Mouse (Mus musculus) neural tube, embryonic 13.5 days (tissue): ENCODE measurements at regions not wholly inside any gene's neighbourhood (a gene's known extent, or its start where the extent isn't known, plus 50 kb on each side); places are given as distances from the start of the nearest gene placed in this dataset.

Experiments
- ATAC-seq: fragments of 200-750 bp; cut with Nextera tagmentation; 2 replicates; pipeline ENCODE4 v1.8.0; 2017; ENCODE audit warnings: low read depth, mild to moderate bottlenecking, moderate TSS enrichment, moderate library complexity
- H3K27ac ChIP-seq: fragments of 300-500 bp; sonication (generic); replicated peaks from 2 replicates; pipeline ENCODE4 v1.5.1; 2015; ENCODE audit warnings: moderate library complexity, mild to moderate bottlenecking, inconsistent platforms
- H3K27me3 ChIP-seq: fragments of 300-500 bp; sonication (generic); 2 replicates; pipeline ENCODE4 v1.6.1; 2015; ENCODE audit warnings: mild to moderate bottlenecking, inconsistent platforms
- H3K36me3 ChIP-seq: fragments of 300-500 bp; sonication (generic); 2 replicates; pipeline ENCODE4 v1.6.1; 2015; ENCODE audit warnings: mild to moderate bottlenecking, inconsistent platforms
- H3K4me1 ChIP-seq: fragments of 300-500 bp; sonication (generic); replicated peaks from 2 replicates; pipeline ENCODE4 v1.6.1; 2015; ENCODE audit warnings: inconsistent platforms
- H3K4me2 ChIP-seq: fragments of 300-500 bp; sonication (generic); 2 replicates; pipeline ENCODE4 v1.6.1; 2015; ENCODE audit warnings: inconsistent platforms, mild to moderate bottlenecking, moderate library complexity
- H3K4me3 ChIP-seq: fragments of 300-500 bp; sonication (generic); 2 replicates; pipeline ENCODE4 v1.5.1; 2015; ENCODE audit warnings: mild to moderate bottlenecking, inconsistent platforms
- H3K9ac ChIP-seq: fragments of 300-500 bp; sonication (generic); 2 replicates; pipeline ENCODE4 v1.6.1; 2015; ENCODE audit warnings: moderate library complexity, mild to moderate bottlenecking, inconsistent platforms
- H3K9me3 ChIP-seq: fragments of 300-500 bp; sonication (generic); 2 replicates; pipeline ENCODE4 v1.6.1; 2016; ENCODE audit warnings: inconsistent platforms
- WGBS: fragments of 180-500 bp; shearing (Covaris S2); methylation state at CpG from one replicate; pipeline ENCODE4 v1.1.7; 2015; 5-methylcytosine and 5-hydroxymethylcytosine counted together

DNA sequence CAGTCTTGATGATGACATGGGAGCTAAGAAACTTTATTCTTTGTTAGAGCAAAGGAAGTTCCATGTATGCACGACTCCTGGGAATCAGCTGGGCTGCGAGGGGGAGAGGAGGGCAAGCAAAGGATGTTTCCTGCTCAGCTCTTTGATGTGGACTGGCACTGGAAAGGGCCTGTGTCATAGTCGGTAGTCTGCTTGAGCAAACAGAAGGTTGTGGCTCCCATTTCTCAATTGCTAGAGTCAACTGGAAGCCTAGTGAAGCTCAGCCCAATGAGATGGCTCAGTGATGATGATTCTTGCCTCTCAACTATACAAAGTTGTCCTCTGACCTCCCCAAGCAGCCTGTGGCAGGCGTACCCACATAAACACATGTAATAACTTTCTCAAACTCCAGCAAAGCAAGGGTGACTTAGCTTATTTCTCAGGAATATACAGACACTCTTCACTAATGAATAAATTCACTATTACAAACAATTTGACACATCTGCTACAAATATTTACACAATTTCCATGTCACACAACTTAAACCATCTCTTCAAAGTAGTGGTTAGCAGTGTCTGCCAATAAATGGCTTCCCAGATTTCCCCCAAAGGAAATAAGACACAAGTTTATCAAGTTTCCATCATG lies 115.4 kb upstream of the Smad1 start:
- H3K4me3 ChIP-seq = no peak overlapping the region
- 77% methylated on average over 4 of the region's 4 CpGs for WGBS
- peaks cover 10% of the 10 kb centered on the region; the same call in 1 of the 2 replicates for H3K9me3 ChIP-seq
- H3K27ac ChIP-seq = no peak overlapping the region
- H3K4me1 ChIP-seq = no peaks in the 10 kb centered on the region
- H3K4me2 ChIP-seq = no peak overlapping the region
- H3K27me3 ChIP-seq = no peaks in the 10 kb centered on the region
- no peaks in the 10 kb centered on the region for H3K36me3 ChIP-seq
- no peak overlapping the region for H3K9ac ChIP-seq
- ATAC-seq = no peak

DNA sequence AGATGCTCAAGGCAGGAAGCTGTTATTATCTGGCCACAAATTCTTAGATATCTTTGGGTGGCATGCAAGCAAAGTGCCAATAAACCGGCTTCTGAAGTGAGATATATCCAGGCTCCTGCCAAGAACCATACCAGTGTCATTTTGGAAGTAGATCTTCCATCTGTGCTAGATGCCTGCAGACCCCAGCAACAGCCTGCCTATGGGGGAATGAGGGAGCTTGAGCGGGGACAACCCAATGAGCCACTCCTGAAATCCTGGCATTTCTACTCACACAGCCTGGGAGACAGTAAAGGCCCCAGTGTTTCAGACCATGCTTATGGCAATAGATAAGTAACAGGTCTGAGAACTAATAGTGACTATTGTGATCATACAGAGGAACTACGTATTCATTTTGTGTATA lies 109.3 kb upstream of the Smad1 start:
- Histone ChIP-seq H3K36me3 (no peaks in the 10 kb centered on the region), H3K27me3 (no peaks in the 10 kb centered on the region), H3K4me1 (no peaks in the 10 kb centered on the region), H3K4me3 (no peak overlapping the region), H3K9me3 (peaks cover 10% of the 10 kb centered on the region; the same call in 1 of the 2 replicates), H3K9ac (no peak overlapping the region), H3K4me2 (no peak overlapping the region), H3K27ac (no peak overlapping the region)
- WGBS = 94% methylated on average over 3 of the region's 3 CpGs
- no peak for ATAC-seq

DNA sequence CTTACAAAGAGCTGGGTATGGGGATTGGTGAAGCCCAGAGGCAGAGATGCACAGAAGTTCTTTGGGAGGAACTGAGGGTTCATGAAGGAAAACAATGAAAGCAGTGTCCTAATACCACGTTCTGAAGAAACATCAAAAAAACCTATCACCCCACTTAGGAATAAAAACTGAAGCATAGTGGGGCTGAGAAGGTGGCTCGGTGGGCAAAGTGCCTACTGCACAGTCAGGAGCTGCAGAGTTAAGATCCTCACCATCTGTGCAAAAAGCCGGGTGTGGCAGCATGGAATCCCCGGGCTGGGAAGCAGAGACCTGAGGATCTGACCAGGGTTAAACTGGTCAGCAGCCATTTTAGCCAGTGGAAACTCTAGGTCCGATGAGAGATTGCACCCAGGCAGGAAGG lies 106.1 kb upstream of the Smad1 start:
- H3K9me3 ChIP-seq = no peaks in the 10 kb centered on the region
- H3K36me3 ChIP-seq = no peaks in the 10 kb centered on the region
- ATAC-seq = no peak
- no peak overlapping the region for H3K27ac ChIP-seq
- no peaks in the 10 kb centered on the region for H3K27me3 ChIP-seq
- 78% methylated on average over 5 of the region's 5 CpGs for WGBS
- H3K4me2 ChIP-seq = no peak overlapping the region
- H3K4me3 ChIP-seq = no peak overlapping the region
- no peaks in the 10 kb centered on the region for H3K4me1 ChIP-seq
- H3K9ac ChIP-seq = no peak overlapping the region

DNA sequence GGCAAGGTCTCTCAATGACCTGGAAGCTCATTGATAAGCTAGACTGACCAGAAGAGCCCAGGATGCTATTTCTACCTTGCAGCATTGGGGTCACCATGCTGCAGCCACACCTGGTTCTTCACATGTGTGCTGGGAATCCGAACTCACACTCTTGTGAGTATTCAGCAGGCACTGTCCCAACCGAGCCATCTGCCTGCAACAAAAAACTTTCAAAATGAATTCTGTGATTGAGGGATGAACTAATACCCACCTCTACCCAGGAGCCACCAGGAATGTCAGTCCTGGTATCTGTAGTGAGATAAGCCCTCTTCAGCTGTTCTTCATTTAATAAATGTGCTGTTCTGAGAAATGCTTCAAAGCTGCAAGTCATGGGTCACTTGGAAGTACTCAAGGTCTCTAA lies 104.6 kb upstream of the Smad1 start:
- Histone ChIP-seq H3K36me3 (no peaks in the 10 kb centered on the region), H3K27me3 (no peaks in the 10 kb centered on the region), H3K4me3 (no peak overlapping the region), H3K9me3 (no peaks in the 10 kb centered on the region), H3K9ac (no peak overlapping the region), H3K4me2 (no peak overlapping the region), H3K4me1 (no peaks in the 10 kb centered on the region), H3K27ac (no peak overlapping the region)
- ATAC-seq = no peak
- WGBS = 95% methylated on average over 2 of the region's 2 CpGs

DNA sequence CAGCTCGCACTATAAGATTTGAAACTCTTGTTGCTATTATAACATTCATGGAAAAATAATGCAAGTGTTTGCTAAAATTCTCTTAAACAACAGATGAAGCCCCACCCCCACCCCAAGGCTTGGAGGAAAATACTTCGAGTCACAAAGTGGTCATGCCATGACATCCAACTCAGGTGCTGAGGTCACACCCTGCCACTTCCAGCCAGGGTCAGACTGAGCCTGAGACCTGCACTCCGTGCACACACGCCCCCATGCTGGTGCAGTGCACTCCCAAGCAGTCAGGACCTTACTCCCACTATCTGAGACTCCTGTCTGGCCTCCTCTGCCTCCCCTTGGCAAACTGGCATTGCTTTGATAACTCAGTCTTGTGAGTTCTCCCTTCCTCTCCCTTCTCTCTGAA lies 102.7 kb upstream of the Smad1 start:
- peaks cover 8% of the 10 kb centered on the region for H3K4me1 ChIP-seq
- no peak overlapping the region for H3K27ac ChIP-seq
- 79% methylated on average over 4 of the region's 4 CpGs for WGBS
- H3K9ac ChIP-seq = no peak overlapping the region
- no peak overlapping the region for H3K4me2 ChIP-seq
- no peak for ATAC-seq
- H3K9me3 ChIP-seq = no peaks in the 10 kb centered on the region
- no peaks in the 10 kb centered on the region for H3K27me3 ChIP-seq
- no peak overlapping the region for H3K4me3 ChIP-seq
- no peaks in the 10 kb centered on the region for H3K36me3 ChIP-seq

DNA sequence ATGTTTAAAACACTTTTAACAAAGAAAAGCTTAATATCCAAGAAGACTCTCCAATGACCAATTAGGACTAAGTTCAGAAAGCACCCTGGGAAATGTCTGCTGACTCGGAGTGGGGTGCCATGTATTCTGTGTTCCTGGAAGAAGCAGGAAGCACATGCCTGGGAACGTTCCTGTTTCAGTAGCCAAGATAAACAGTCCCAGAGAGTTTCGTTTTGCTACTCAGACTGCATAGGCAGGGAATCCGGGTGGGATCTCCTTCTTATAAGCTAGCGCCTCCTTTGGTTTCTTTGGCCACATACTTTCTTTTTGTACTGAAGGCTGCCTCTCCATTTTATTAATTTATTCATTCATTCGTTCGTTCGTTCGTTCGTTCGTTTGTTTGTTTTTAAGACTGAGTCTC lies 101.9 kb upstream of the Smad1 start:
- H3K9me3 ChIP-seq = no peaks in the 10 kb centered on the region
- H3K9ac ChIP-seq = no peak overlapping the region
- peaks cover 8% of the 10 kb centered on the region for H3K4me1 ChIP-seq
- ATAC-seq = no peak
- WGBS = 83% methylated on average over 11 of the region's 11 CpGs
- H3K27ac ChIP-seq = no peak overlapping the region
- no peaks in the 10 kb centered on the region for H3K27me3 ChIP-seq
- no peak overlapping the region for H3K4me2 ChIP-seq
- no peaks in the 10 kb centered on the region for H3K36me3 ChIP-seq
- no peak overlapping the region for H3K4me3 ChIP-seq

DNA sequence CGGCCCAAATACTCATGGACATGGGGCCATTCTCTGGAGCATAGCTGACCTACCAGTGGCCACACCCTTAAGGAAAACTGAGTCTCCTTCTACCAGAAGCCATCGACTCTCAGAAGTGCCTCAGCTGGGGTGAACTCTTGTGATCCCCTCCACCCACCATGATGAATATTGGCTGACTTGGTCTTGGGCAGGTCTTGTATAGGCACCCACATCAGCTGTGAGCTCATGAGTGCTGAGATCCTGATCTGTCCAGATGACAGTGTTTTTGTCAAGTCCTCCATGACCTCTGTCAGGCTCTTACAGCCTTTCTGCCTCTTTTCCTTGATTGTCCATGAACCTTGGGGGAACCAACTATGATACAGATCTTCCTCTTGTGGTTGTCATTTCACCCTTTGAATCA lies 99.9 kb upstream of the Smad1 start:
- Histone ChIP-seq H3K27ac (no peak overlapping the region), H3K9ac (no peak overlapping the region), H3K4me1 (peaks cover 8% of the 10 kb centered on the region), H3K9me3 (no peaks in the 10 kb centered on the region), H3K36me3 (no peaks in the 10 kb centered on the region), H3K4me2 (no peak overlapping the region), H3K27me3 (no peaks in the 10 kb centered on the region), H3K4me3 (no peak overlapping the region)
- WGBS = 90% methylated on average over 2 of the region's 2 CpGs
- ATAC-seq = no peak

DNA sequence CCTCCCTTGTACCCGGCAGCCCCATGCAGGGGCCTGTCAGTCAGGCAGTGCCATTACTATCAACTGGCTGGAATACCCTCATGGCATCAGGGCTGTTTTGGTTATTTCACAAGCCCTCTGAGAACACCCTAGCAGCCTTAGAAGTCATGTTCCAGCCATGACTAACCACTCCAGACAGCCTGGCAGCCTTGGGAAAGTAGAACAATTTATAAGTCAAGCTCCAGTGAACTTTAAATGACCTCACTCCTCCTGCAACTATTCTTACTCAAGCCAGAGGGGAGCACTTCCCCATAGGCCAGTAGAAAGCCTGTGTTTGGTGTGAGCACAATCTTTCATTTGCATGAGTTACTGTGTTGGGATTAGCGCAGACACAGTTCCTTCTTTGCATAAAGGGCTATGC lies 99.3 kb upstream of the Smad1 start:
- Histone ChIP-seq H3K4me3 (no peak overlapping the region), H3K27ac (no peak overlapping the region), H3K9ac (no peak overlapping the region), H3K9me3 (no peaks in the 10 kb centered on the region), H3K4me1 (peaks cover 8% of the 10 kb centered on the region), H3K27me3 (no peaks in the 10 kb centered on the region), H3K36me3 (no peaks in the 10 kb centered on the region), H3K4me2 (no peak overlapping the region)
- WGBS = 55% methylated on average over 2 of the region's 2 CpGs
- ATAC-seq = no peak

DNA sequence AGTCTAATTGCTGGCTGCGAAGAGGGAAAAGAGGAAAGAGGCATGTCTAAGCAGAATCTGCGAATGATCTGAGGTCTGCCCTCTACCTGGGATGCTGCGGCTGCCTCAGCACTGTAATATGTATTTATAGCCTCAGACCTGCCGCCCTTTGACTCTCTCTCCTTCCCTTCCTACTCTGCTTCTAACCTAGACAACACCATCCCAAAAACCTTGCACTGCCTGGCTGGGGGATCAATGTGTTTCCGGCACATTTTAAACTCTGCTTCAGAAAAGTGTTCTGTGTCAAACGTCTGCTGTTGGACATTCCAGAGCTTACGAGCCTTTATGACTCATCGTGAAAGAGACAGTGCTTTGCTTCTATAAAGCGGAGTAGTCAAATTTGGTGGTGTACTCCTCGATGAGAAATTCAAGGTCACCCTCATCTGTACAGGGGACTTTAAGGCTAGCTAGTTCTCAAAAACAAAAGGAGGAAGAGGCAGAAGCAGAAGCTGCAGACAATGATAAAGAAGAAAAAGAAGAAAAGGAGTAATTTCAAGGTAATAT lies 91.9 kb upstream of the Smad1 start:
- H3K27ac ChIP-seq = no peak overlapping the region
- no peak for ATAC-seq
- no peak overlapping the region for H3K4me2 ChIP-seq
- no peak overlapping the region for H3K4me3 ChIP-seq
- H3K9ac ChIP-seq = no peak overlapping the region
- H3K27me3 ChIP-seq = no peaks in the 10 kb centered on the region
- no peaks in the 10 kb centered on the region for H3K9me3 ChIP-seq
- peaks cover 7% of the 10 kb centered on the region; the same call in 1 of the 2 replicates for H3K4me1 ChIP-seq
- H3K36me3 ChIP-seq = no peaks in the 10 kb centered on the region
- WGBS = 59% methylated on average over 10 of the region's 10 CpGs

DNA sequence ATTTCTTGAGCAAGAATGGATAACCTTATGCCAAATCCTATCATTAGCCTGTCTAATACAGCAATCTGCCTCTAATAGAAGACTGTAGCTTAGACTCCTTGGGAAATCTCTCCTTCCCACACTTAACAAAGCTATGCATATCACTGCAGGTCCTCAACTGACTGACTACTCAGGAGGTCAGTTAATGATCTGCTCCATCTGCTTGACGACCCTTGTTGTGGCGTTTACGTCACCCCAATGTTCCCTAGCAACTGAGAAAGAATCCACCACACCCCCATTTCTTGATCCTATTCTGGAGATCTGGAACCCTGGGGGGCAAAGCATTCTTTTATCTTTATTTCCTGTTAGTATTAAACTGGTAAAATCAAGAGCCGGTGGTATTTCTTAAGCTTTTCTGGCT lies 91.4 kb upstream of the Smad1 start:
- 25% methylated on average over 4 of the region's 4 CpGs for WGBS
- no peak for ATAC-seq

DNA sequence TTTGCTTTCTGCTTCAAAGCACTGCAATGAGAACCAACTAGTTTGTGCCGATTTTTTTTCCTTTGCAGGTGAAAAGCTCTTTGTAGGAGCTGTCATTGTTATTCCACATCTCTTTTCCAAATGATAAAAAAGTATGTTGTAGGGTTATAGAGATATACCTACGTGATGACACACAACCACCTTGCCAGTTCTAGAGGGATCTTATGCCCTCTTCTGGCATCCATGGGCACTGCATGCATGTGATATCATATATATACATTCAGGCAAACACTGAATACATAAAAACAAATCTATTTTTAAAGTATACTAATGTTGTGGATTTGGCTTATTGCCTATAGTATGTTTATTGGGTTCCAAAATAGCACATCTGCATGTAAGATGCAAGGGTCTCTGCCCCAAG lies 89.5 kb upstream of the Smad1 start:
- no peak for ATAC-seq
- no peaks in the 10 kb centered on the region for H3K36me3 ChIP-seq
- 84% methylated on average over 2 of the region's 2 CpGs for WGBS
- no peaks in the 10 kb centered on the region for H3K9me3 ChIP-seq
- H3K27me3 ChIP-seq = no peaks in the 10 kb centered on the region
- H3K9ac ChIP-seq = no peak overlapping the region
- H3K4me1 ChIP-seq = peaks cover 7% of the 10 kb centered on the region; the same call in 1 of the 2 replicates
- no peak overlapping the region for H3K4me3 ChIP-seq
- H3K4me2 ChIP-seq = no peak overlapping the region
- no peak overlapping the region for H3K27ac ChIP-seq

More for the DNA sequence above, 91.4 kb upstream of the Smad1 start:
- Histone ChIP-seq H3K4me2 (no peak overlapping the region), H3K9ac (no peak overlapping the region), H3K27me3 (no peaks in the 10 kb centered on the region), H3K4me3 (no peak overlapping the region), H3K36me3 (no peaks in the 10 kb centered on the region), H3K27ac (no peak overlapping the region), H3K9me3 (no peaks in the 10 kb centered on the region), H3K4me1 (peaks cover 7% of the 10 kb centered on the region; the same call in 1 of the 2 replicates)

DNA sequence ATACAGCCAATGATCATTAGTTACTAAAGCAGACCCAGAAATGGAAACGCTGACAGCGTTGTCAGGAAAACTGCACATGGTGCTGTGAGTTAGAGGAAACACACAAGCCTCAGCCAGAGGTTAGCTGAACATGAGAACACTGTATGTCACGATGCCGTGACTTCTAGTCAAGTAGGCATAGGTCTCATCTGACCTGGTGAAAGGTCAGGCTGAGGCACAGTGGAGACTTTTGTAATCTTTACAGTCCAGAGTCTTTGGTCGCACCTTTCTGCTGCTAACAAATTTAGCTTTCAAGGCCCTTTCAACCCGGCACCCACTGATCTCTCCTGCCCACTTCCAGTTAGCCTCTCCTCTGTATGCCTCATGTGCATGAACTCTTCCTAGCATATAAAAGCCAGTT lies 88.3 kb upstream of the Smad1 start:
- no peak overlapping the region for H3K27ac ChIP-seq
- no peak overlapping the region for H3K4me2 ChIP-seq
- H3K9me3 ChIP-seq = no peaks in the 10 kb centered on the region
- H3K36me3 ChIP-seq = no peaks in the 10 kb centered on the region
- no peak for ATAC-seq
- 89% methylated on average over 6 of the region's 6 CpGs for WGBS
- no peak overlapping the region for H3K9ac ChIP-seq
- no peak overlapping the region for H3K4me3 ChIP-seq
- no peaks in the 10 kb centered on the region for H3K27me3 ChIP-seq
- H3K4me1 ChIP-seq = peaks cover 7% of the 10 kb centered on the region; the same call in 1 of the 2 replicates

DNA sequence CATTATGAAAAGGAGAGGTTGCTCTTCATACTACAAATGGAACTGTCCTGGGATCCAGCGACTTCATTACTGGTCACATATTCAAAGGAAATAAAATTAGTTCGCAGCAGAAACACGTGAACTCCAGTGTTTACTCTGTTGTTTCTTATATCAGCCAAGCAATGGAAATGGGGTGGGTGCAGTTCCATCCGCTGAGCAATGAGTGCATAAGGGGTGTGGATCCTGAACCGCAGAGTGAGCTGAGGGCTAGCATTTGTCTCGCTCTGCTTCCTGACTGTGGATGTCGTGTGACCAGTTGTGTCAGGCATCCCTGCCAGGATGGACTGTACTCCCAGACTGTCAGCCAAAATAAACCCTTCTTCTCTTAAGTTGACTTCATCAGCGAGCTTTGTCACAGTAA lies 80.0 kb upstream of the Smad1 start:
- no peaks in the 10 kb centered on the region for H3K36me3 ChIP-seq
- no peaks in the 10 kb centered on the region for H3K9me3 ChIP-seq
- H3K27ac ChIP-seq = no peak overlapping the region
- no peak overlapping the region for H3K4me3 ChIP-seq
- no peak overlapping the region for H3K4me2 ChIP-seq
- ATAC-seq = no peak
- H3K4me1 ChIP-seq = no peaks in the 10 kb centered on the region
- WGBS = 95% methylated on average over 8 of the region's 8 CpGs
- no peaks in the 10 kb centered on the region for H3K27me3 ChIP-seq
- H3K9ac ChIP-seq = no peak overlapping the region
